Mouse (Mus musculus) small intestine, adult 10 weeks (tissue): ENCODE measurements around the gene Ddx49. TPM values are rescaled to one million over a fixed set of nuclear protein-coding genes. Genes with fewer than 3 reads are reported as not detected.

Experiments
- polyA plus RNA-seq: library from polyadenylated mRNA; stranded (reverse); fragments of 350-450 nt; fragmentation: Illumina TruSeq; extraction: RNeasy Lipid Tissue Mini Kit (QIAGEN cat#74804); gene quantifications from one replicate; pipeline ENCODE4 v1.2.3, GENCODE M21; 2014; ENCODE audit warnings: low replicate concordance

The Ddx49 gene
- polyA plus RNA-seq: 4.1 TPM

DNA sequence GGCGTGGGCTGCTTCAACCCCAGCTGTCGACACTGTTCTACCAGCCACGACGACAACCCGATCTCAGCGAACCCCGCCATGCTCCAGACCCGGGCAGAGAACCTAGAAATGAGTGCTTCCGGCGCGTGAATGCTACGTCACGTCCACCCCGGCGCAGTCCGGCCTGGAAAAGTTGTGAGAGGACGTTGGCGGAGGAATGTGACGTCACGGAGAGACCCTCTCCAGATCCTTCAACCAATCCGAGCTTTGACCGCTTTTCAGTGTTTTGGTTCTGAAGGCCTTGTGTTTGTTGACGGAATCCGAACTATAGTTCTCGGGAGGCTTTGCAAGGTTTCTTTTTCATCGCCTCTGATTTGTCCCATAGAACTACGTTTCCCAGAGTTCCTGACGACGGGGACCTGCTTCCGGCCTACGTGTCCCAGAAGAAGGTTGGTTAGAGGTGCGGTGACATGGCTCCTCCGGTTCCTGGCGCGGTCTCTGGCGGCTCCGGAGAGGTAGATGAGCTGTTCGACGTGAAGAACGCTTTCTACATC is at the start of gene Ddx49, which contains the start of gene Cope:
Gene Ddx49 (minus strand): TSS at position 132 of the 533 bp plus-strand sequence.
Gene Cope (plus strand): TSS at position 161 of the 533 bp plus-strand sequence.

DNA sequence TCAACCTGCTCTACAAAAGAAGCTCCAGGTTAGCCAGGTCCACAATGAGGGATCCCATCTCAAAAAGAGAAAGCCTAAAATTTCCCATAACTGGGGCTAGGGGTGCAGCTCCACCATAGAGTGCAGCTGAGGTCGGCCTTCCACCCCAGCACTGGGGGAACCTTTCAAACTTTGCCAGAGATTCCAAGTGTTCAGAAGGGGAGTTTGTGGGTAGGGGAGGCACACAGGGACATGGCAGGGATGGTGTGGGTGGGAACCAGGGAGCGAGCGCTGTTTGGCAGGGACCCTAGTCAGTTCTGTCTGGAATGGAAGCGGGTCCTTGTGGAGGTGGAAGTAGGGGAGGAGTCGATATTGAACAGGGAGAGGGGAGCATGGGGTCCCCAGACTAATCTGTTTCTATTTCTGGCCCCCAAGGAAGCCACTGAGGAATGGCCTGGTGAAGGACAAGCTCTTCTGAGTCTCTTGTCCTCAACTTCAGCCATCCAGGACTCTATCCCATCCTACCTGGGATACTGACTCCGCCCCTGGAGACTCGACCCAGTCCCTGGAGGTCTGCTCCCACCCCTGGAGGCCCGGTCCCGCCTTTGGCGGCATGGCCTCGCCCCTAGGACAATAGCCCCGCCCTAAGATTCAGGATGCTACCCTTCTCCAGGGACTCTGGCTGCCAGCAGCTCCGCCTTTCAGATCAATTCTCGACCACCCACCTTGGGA is 27.0 kb upstream of the Ddx49 start, which contains the start of gene Gdf1:
Gene Gdf1 (plus strand): TSS at position 694 of the 711 bp plus-strand sequence.

DNA sequence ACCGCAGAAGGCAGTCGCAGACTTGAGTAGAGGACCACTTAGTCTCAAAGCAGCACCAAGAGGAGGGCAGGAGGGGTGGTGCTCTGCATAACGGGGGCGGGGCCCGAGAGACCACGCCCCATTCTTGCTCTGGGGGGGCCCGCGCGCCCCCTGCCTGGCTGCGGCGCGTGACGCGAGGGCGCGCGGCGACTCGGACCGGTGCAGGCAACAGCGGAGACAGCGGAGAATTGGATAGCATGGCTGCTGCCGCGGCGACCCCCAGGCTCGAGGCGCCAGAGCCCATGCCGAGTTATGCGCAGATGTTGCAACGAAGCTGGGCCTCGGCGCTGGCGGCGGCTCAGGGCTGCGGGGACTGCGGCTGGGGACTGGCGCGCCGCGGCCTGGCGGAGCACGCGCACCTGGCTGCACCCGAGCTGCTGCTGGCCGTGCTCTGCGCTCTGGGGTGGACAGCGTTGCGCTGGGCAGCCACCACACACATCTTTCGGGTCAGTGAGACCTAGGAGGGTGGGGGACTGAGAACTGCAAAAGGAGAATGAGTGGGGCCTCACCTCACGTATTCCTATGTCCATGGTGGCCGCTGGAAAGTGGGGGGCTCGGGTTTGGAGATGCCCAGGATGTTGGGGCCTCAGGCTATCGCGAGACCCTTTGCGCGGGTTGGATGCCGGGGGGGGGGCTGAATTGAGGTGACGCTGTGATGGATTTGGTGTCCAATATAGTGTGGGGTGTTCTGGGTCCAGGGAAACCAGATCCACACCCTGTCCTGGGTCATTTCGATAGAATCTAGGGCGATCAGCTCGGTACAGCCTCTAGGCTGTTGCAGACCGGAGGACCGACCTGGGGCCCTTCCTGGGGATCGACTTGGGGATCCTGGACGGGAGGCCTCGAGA is 13.6 kb upstream of the Ddx49 start, which contains the start of gene Cers1:
Gene Cers1 (plus strand): TSS at position 152 of the 887 bp plus-strand sequence.

DNA sequence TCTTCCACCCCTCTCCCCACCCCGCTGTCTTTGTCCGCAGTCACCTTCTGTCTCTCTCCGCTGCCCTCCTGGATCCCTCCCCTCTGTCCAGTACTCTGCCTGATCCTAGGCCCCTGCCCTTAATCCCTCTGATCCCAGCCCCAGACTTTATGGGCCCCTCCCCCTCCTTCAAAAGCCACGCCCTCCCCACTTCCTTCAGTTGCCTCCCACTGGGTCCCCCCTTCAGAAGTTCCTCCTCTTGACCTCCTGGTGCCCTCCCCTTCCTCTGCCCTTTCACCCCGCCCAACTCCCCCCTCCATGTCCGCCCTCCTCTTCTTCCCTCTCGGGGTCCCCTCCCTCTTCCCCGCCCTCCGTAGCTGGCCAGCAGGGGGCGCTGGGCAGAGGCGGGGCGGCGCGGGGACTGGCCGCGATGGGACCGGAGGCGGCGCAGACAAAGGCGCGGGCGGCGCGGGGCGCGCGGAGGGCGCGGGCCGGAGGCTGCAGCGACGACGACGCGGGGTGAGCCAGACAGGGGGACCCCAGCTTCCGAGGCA is 19.6 kb downstream of the Ddx49 start, which contains the start of gene Homer3:
Gene Homer3 (plus strand): TSS at position 225 of the 533 bp plus-strand sequence.

Other genes starting within 250 kb of the Ddx49 start
- gene Tm6sf2, start 229.6 kb downstream of the Ddx49 start, polyA plus RNA-seq: 30.1 TPM
- 0.15 TPM for gene Hapln4, start 219.0 kb downstream of the Ddx49 start, polyA plus RNA-seq
- gene Ncan, start 181.6 kb downstream of the Ddx49 start, polyA plus RNA-seq: not detected
- 0.37 TPM for gene Nr2c2ap, start 171.2 kb downstream of the Ddx49 start, polyA plus RNA-seq
- gene Rfxank, start 163.3 kb downstream of the Ddx49 start, polyA plus RNA-seq: 0.33 TPM
- 2.0 TPM for gene Borcs8, start 163.0 kb downstream of the Ddx49 start, polyA plus RNA-seq
- not detected for gene Mef2b, start 162.8 kb downstream of the Ddx49 start, polyA plus RNA-seq
- 3.5 TPM for gene Tmem161a, start 130.1 kb downstream of the Ddx49 start, polyA plus RNA-seq
- gene Slc25a42, start 90.2 kb downstream of the Ddx49 start, polyA plus RNA-seq: 1.2 TPM
- gene Sugp2, start 68.3 kb downstream of the Ddx49 start, polyA plus RNA-seq: 2.9 TPM
- 0.71 TPM for gene Armc6, start 68.0 kb downstream of the Ddx49 start, polyA plus RNA-seq
- gene Homer3, start 19.7 kb downstream of the Ddx49 start, polyA plus RNA-seq: not detected
- 0.59 TPM for gene Cope, start within 50 bp of the Ddx49 start, polyA plus RNA-seq
- not detected for gene Cers1, start 13.3 kb upstream of the Ddx49 start, polyA plus RNA-seq
- not detected for gene Gdf1, start 27.3 kb upstream of the Ddx49 start, polyA plus RNA-seq
- gene Upf1, start 50.8 kb upstream of the Ddx49 start, polyA plus RNA-seq: 2.2 TPM
- gene Comp, start 71.1 kb upstream of the Ddx49 start, polyA plus RNA-seq: not detected
- 1.2 TPM for gene Crtc1, start 137.1 kb upstream of the Ddx49 start, polyA plus RNA-seq
- gene Klhl26, start 174.5 kb upstream of the Ddx49 start, polyA plus RNA-seq: 0.67 TPM
- gene Tmem59l, start 184.9 kb upstream of the Ddx49 start, polyA plus RNA-seq: not detected
- not detected for gene Crlf1, start 190.7 kb upstream of the Ddx49 start, polyA plus RNA-seq
- not detected for gene Rex1bd, start 204.3 kb upstream of the Ddx49 start, polyA plus RNA-seq
- gene Uba52, start 208.3 kb upstream of the Ddx49 start, polyA plus RNA-seq: 2.6 TPM
- 3.3 TPM for gene Fkbp8, start 225.2 kb upstream of the Ddx49 start, polyA plus RNA-seq
- 4.3 TPM for gene Kxd1, start 225.5 kb upstream of the Ddx49 start, polyA plus RNA-seq
- 0.74 TPM for gene Ell, start 237.0 kb upstream of the Ddx49 start, polyA plus RNA-seq